Mouse (Mus musculus): ENCODE measurements at regions not wholly inside any gene's neighbourhood (a gene's known extent, or its start where the extent isn't known, plus 50 kb on each side); places are given as distances from the start of the nearest gene placed in this dataset.
A peak's percentile ranks its signal among the peaks of the same experiment; 100 is the strongest.

GRCm38 (mm10) chr14:61694796-61695195 is 87.5 kb downstream of the Kcnrg start:
- no peak for DNase-seq (ENCODE audit: low read depth, low spot score)

DNA sequence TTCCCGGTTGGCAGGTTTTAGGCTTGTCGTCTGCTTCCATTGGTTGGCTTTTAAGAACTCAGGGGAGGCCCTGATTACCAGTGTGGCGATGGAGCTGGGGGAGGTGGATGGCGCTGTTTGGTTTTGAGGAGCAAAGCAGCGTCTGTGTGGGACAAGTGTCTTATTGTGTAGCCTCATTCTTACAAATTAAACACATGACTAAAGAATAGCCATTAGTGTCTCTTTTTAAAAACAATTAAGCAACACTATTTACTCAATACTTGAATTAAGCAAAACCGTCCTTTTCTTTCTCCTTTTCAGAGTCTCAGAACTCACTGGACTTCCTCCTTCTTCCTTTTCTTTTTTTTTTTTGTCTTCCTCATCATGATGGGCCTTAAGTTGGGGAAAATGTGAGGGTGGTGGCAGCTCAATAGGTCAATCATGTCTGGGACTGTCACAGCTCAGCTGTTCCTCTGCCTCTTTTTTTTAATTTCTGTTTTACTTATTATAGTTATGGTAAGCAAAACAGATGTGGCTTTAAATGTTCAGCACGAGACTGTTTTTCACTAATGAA is 89.1 kb downstream of the Kcnrg start:
- DNase-seq (ENCODE audit: low read depth, low spot score), result no peak

- DNase-seq (ENCODE audit: low read depth, low spot score), result no peak
These were observed 89.8 kb downstream of the Kcnrg start for GRCm38 (mm10) chr14:61696886-61697554.

DNA sequence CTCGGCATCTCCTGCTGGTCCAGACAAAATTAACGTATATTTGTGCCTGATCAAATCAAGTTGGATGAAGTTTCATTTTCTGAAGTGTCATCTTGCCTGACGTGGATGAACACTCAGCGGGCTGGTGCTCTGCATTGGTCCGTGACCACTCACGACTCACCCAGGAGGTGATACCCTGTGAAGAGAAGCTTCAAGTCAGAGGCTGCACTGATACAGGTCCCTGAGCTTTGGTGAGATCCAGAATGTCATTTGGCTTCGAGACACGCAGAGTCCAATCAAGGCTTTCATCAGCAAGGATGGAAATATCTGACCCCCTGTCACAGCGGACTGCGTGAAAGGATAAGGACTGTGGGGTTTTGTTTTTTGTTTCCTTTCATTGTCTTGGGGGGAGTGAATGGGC is 90.4 kb downstream of the Kcnrg start:
- DNase-seq (ENCODE audit: low read depth, low spot score), result no peak

DNA sequence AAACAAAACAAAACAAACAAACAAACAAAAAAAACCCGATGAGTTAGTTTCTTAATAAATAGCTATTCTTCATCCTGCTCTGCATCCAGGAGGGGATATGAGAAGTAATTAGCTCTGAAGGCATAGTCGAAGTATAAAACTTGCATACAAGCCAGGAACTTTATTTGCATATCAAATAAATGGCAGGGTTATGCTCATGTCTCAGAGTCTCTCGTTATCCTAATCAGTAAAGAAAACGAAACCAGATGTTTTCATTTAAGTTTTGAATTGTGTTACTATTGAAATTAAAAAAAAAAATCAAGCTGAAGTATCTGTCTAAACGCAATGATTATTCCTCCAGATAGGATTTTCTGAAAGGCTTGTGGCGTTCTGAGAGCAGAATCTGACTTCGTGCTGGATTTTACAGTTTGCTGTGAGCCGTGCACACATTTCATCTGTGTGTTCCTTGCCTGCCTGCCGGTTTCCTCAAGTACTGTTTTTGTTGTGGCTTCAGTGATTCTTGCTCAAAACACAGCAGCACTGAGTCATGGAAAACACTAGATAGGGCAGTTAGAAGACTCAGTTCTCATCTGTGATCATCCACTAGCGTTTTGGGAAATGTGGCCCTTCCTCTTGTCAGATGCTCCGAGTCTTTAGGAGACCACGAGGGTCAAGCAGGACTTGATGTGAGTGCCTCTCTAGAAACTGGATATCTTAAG is 91.2 kb downstream of the Kcnrg start:
- DNase-seq (ENCODE audit: low read depth, low spot score), result no peak

DNA sequence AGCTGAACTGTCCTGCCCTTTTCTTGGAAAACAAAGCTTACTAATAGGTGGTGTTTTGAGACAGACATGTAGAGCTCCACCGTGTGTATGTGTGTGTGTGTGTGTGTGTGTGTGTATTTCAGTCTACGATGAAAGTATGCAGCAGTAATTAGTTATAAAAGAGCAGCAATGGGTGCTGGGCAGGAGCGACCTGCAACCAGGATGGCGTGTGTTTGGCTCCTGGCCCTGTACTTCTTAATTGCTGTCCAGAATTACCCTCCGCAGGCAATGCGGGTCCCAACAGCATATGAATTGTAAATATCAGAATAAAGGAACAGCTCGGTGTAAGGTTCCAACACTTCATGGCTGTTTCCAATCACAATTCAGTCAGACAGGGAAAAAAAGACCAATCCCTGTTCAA is 92.4 kb downstream of the Kcnrg start:
- DNase-seq (ENCODE audit: low read depth, low spot score), result no peak

GRCm38 (mm10) chr14:61701131-61701530 is 93.9 kb downstream of the Kcnrg start:
- DNase-seq (ENCODE audit: low read depth, low spot score), result no peak

- no peak for DNase-seq (ENCODE audit: low read depth, low spot score)
These were observed 96.7 kb downstream of the Kcnrg start for GRCm38 (mm10) chr14:61703916-61704315.

DNA sequence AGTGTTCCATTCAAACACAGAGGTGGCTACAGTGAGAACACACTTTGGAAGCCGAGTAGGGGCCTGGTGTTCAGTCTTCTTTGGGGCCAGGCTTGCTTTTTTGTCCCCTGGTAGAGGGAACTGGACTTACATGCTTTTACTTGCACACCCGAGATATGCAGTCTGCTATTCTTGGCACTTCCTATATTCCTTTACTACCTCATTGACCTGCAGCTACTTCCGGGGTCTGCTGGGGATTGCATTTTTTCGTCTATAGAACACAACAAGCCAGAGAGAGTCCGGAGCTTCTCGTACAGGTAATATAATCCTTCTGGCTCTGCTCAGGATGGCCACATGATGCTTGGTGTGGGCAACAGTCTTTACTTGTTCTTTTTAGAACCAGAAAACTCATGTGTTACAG is 99.7 kb downstream of the Kcnrg start:
- DNase-seq (ENCODE audit: low read depth, low spot score), result no peak

DNA sequence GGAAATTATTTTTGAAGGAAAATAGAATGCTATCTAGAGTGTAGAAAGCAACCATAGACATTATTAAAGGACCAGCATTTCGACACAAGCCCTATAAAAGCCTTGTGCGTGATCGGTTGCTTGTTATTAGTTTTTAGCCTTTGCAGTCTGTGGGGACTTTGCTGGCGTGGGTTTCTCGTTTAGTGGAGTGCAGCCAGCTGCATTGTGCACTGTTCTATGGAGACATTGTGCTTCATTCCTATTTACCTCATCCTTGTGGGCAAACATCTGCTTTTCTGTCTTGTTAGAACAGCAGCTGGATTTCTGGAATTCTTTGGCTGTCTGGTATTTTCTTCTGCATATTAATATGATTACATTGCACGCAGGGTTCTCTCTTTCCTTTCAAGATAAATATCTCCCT is 101.1 kb downstream of the Kcnrg start:
- no peak for DNase-seq (ENCODE audit: low read depth, low spot score)

DNA sequence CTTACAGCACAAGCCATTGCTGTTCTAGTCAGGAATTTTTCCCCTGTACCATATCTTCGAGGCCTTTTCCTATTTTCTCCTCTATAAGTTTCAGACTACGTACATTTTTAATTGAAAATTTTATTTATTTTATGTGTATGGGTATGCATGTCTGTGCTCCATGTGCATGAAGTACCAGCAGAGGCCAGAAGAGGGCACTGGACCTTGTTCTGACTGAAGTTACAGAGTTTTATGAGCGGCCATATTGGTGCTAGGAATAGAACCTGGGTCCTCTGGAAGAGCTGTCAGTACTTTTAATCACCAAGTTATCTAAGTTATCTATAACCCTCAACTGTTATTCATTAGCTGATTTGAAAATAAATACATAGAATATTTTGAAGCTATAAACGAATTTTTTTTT is 108.5 kb downstream of the Kcnrg start:
- DNase-seq (ENCODE audit: low read depth, low spot score), result no peak

DNA sequence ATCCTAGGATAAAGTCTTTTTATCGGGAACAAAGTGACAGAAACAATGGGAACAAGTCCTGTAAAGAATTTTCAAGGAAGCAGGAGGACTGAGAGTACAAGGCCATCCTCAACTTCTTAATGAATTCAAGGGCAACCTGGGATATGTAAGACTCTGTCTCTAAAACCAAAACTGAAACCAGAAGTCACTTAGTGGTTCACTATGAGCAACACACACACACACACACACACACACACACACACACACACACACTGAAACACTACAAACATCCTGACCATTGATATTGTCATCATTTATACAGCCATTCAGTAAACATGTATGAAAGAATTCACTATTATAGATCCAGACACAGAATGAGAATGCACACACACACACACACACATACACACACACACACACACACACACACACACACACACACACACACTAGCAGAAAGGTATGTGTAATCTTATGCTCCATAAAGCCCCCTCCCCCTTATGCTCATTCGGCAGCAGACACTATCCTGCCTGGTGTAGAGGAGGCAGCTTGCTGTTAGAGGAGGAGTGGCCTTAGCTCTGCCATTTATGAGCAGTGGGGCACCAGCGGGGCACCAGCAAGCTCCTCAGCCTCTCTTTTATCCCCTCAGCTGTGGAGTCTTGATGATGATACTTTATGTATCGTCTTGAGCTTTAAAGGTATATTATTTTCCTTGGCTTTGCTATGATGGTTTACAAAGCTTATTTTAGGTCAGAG is 111.3 kb downstream of the Kcnrg start:
- DNase-seq (ENCODE audit: low read depth, low spot score), result no peak

- DNase-seq (ENCODE audit: low read depth, low spot score), result no peak
These were observed 114.0 kb downstream of the Kcnrg start for GRCm38 (mm10) chr14:61721302-61721701.

DNA sequence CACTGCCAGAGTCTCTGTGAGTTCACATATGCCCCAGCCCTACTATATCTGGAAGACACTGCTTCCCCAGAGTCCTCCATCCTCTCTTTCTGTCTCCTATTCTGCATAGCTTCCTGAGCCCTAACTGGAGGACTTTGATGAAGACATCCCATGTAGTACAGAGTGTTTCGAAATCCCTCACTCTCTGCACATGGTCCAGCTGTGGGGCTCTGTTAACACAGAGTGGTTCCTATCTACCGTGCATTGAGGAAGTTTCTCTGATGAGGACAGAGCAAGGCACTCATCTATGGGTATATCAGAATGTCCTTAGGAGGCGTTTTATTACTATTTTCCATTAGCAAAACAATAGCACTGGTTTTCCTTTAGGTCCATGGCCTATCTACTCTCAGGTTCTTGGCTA is 117.7 kb downstream of the Kcnrg start:
- DNase-seq (ENCODE audit: low read depth, low spot score), result no peak

DNA sequence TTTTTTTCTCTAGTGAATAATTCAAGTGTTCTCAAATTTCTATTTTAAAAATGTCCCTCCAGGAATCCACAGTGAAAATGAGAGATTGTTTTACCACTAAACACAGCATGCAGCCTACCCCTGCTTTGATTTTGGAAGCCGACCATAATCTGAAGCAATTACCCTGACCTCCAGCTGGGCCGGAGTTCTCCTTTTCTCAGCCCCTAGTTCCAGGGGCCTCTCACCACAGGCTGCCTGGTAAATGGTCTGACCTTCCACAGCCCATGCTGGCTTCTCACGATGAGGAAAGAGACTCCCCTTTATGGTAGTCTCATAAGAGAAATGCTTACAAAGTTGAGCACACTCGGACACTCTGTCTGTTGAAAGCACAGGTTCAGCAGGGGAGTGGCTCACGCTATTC is 121.3 kb downstream of the Kcnrg start:
- DNase-seq (ENCODE audit: low read depth, low spot score), result peak; percentile 23

- DNase-seq (ENCODE audit: low read depth, low spot score), result no peak
These were observed 128.3 kb downstream of the Kcnrg start for GRCm38 (mm10) chr14:61735541-61735940.

DNA sequence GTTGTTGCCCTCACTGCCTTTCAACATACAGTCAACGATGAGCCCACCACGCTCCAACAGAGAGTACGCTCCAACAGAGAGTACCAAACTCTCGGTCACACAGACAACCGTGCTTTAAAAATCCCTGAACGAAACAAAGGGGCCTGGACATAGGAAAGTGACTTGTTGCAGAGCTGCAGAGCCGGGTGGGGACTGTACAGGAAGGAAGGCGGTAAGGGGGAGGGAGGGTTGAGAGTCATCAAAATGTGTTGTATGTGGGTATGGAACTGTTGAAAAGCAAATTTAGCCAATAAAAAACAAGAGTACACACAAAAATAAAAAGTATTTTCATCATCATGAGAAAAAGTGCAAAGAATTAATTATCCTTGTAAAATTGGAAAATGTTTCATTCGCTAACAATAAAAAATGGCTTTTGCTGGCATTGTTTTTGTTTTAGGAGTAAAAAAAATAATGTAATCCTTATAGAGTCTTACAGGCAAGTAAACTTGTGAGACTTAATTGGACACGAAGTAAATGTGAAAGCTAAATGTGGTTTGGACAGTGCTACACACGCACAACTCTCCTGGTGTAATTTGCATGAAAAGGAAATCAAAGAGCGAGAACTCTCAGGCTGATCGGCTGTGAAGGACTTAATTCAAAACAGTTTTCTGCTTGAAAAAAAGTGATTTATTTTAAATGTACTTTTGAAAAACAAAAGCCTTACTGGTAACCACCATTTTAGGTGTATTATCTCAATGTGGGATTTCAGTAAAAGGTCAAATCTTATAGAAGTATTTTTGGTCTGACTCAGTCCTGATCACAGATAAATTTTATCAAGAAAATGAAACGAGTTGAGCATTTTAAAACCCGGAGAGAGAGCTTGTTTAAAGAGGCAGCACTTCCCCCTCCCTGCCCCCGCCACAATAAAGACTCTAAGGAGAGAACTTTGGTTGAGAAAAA is 129.4 kb downstream of the Kcnrg start:
- DNase-seq (ENCODE audit: low read depth, low spot score), result no peak

DNA sequence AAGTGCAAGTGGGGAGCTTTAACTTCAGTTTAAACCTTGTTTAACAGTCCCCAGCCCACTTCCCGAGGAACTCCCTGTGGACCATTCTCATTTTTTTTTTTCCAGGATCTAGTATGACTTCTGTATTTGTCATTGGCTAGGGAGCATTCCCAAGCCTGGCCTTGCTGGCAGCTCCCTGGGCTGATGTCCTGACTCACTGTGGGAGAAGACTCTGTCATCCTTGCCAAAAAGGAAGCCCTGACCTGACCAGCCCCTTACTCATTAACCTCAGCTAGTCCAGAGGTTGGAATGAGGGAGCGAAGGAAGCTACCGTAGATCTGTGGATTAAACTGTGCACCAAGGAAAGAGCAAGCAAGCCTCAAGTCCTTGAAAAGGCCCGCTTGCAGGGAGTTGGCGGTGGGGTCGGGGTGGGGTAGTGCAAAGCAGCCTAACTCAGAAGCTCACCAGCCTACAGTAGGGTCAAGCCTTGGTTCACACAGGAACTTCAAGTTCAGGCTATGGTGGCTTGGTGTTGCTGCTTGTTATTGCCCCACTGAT is 130.3 kb downstream of the Kcnrg start:
- no peak for DNase-seq (ENCODE audit: low read depth, low spot score)

DNA sequence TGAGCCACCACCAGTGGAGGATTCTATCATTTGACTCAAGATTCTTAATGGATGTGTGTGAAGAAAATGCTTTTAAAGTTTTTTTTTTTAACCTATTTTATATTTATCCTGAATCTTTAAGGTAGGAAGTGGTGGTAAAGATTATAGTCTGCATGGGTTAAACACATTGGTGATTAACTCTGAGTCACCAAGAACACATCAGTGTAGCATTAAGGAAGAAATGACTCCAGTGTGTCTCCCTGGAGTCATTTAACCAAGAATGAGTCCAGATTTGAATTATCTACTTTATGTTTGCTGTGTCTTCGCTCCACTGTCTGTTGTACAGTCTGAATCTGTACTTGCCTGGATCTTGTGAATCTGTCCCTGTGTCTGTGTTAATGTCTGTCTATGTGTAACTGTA is 132.2 kb downstream of the Kcnrg start:
- no peak for DNase-seq (ENCODE audit: low read depth, low spot score)

DNA sequence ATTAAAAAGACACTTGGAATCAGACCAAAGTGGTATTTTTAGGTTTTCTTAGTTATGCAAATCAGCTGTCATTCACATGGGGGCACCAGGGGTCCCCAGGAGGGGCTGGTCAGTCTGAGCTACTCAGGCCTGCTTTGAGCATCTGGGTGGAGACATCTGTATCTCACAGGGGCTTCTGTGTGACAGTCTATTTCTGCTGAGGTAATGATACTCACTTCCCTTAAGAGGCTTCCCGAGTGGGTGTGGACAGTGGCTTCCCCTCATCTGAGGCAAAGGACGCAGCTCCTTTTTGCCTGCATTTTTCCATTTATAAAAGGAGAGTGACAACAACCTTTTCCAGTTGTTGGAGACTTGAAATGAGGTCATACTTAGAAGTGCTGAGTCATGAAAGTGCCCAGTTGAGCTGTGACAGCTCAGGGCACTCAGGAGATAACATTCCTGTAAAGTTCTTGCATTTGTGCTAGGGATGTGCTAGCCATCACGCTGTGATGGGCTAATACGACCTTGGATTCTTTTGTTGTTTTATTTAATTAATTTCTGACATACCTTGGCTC is 136.7 kb downstream of the Kcnrg start:
- DNase-seq (ENCODE audit: low read depth, low spot score), result peak; percentile 34

DNA sequence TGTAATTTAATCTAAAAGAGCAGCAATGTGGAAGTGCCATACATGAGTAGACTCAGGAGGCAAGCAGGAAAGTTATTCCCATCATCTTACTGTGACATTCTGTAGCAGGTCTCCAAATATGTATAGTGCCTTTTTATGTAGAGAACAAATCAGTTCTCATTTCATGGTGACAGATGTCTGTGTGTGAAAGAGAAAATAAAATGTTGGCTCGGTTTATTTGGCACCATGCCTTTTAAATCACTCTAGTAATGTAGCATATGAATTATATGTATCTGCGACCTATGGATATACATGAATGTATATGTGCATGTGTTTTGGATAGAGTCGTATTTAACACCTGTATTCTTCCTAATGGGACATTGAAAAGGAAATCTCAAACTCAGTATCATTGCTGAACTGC is 146.2 kb downstream of the Kcnrg start:
- DNase-seq (ENCODE audit: low read depth, low spot score), result no peak
